Mouse (Mus musculus) 416B (cell line): ENCODE results near the gene Arhgap1.

Experiments used
- DNase-seq: peaks from one replicate; pipeline ENCODE4 v3.0.0; 2011; ENCODE audit warnings: low read depth

Arhgap1 gene

GRCm38 (mm10) chr2:91646733-91647132 is 2.9 kb upstream of the Arhgap1 start:
- DNase-seq = peak; percentile 77

DNA sequence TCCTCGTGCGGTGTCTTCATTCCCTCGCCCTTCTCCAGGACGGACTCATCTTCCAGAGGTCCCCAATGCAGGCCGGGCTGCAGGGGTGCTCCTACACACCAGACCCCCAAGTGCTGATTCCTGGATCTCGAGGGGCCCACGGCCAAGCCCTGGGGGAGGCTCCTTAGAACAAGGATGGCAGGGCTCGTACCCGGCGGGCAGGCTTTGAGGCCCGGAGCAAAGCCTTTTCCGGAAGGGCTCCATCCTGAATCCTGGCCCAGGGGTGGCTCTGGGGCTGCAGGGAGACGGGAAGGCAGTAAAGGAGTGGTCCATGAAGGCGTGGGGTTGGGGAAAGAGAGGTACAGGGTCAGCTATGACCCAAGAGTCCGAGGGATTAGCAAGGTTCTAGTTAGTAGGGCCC is 508 bp upstream of the Arhgap1 start:
- DNase-seq = no peak

GRCm38 (mm10) chr2:91650360-91650995 is 818 bp downstream of the Arhgap1 start:
- DNase-seq = no peak

DNA sequence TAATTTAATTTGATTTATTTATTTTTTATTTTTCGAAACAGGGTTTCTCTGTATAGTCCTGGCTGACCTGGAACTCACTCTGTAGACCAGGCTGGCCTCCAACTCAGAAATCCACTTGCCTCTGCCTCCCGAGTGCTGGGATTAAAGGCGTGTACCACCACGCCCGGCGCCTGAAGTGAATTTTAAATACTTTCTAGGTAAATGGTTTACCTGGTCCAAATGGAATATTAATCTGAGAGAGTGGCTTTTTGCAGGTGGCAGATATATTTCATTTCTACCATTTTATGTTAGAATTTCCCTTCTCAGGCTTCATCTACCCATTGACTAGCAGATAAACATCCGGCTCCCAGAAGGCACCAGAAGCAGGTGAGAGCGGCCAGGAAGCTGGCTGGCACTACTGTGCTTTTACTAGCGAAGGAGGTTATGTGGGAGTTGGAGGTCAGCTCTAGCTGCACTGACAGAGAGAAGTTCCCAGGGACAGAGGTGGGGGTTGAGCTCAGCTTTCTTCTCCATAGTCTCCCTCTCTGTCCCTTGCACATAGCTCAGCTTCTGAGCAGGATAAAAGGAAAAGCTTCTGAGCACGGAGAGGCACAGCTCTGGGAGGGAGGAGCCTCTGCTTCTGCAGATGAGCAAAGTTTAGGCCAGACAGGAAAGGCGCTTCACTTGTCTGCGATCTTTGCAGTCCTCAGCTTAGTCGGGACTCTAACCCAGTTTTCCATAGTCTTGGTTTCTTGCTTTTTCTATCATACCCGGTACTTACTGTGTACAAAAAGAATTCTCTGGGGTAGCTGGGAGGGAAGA is 2.0 kb downstream of the Arhgap1 start:
- DNase-seq = no peak

- DNase-seq = no peak
Observed at GRCm38 (mm10) chr2:91652863-91653262, 3.2 kb downstream of the Arhgap1 start.

DNA sequence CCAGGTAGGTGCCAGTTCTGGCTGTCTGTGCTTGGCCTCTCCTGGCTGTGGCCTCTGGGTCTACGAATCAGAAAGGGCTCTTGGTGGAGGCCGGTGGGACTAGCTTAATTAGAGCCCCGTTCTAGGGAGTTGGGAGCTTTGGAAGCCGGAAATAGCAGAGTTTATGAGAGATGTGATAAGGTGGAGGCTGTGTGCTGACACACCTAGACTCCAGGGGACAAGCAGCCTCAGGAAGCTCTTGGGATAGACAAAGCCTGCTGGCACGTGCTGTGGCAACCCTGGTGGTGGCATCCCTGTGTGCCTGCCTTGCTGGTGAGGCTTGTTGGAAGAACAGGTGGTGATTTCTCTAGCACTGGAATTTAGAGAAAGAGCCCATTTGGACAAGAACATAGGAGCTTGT is 5.7 kb downstream of the Arhgap1 start:
- no peak for DNase-seq

DNA sequence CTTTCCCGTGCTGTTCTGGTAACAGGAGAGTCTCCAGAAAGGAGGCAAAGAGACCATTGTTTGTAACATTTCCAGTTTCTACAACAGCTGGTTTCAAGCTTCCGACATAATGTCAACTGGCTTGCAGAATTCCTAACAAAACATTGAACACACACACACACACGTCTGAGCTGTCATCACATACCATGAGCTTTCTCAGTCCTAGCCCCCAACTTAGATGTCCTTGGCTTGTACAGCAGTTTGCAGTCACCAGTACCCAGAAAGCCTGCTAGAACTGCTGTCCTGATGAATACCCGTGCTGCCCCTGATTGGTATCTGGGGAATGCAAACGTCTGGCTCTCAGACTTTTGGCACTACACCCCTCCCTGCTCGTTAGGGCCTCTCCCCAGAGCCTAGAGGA is 6.2 kb downstream of the Arhgap1 start:
- DNase-seq = no peak

DNA sequence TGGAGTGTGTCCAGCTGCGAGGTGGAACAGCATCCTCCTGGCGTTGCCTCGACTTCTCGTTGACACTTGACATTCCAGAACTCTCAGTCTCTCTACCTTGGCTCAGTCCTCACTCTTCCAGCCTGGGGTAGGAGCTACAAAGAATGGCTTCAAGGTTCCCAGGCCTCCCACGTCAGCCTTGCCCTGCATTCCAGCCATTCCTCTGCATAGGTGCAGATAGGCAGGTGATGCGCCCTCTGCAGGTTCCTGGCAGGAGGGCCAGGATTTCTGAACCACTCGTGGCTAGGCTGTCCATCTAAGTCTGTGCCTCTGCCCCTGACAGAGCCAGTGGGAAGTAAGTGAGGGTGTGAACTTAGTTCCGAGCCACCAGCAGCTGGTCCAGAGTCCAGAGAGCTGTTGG is 7.1 kb downstream of the Arhgap1 start:
- DNase-seq = no peak

DNA sequence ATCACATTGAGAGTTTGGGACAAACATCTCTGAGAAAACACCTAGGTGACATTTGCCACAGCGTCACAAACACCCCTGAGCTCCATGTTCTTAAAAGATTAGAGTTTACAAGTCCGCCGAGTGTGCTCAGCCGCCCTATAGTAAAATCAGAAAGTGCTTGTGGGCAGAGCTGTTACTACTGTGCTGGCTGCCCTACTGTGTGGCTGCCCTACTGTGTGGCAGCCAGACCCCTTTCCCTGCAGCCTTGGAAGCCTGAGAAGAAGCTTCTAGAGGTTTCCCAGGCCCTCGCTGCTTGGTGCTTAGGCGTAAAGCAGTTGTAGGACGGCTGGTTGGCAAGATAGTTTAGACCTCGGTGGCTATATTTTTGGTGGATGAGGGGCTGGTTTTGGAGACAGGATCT is 10.0 kb downstream of the Arhgap1 start:
- no peak for DNase-seq

DNA sequence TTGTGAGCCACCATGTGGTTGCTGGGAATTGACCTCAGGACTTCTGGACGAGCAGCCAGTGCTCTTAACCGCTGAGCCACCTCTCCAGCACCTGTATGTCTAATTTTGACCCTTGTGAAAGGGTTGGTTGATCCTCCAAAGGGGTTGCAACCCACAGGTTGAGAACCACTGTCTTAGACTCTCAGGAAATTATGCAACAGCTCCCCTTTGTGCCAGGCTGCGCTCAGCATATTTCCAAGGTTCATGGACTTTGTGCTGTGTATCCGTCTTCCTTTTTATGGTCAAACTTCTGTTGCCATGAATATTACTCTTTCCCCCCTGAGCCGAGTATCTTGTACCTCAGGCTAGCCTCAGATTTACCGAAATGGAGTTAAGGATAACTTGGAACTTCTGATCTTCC is 11.3 kb downstream of the Arhgap1 start:
- DNase-seq = no peak

DNA sequence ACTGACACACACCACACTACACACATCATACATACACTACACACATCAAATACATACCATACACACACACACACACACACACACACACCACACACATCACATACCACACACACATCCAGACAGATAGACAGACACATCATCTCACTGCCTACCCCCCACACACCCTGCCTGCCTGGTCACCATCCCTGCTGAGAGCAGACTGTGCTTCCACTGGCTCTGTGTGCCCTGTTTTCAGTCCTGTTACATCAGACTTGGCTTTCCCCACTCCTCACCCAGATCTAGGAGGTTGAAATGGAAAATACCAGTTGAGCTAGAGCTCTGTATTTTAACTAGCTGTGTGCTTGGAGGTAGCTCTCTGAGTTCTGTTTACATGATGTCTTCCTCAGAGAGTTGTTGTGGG is 15.1 kb downstream of the Arhgap1 start:
- no peak for DNase-seq

- no peak for DNase-seq
Observed at GRCm38 (mm10) chr2:91666386-91666910, 16.8 kb downstream of the Arhgap1 start.

GRCm38 (mm10) chr2:91667747-91668146 is 18.1 kb downstream of the Arhgap1 start:
- DNase-seq = no peak

- DNase-seq = no peak
Observed at GRCm38 (mm10) chr2:91669326-91669725, 19.7 kb downstream of the Arhgap1 start.

DNA sequence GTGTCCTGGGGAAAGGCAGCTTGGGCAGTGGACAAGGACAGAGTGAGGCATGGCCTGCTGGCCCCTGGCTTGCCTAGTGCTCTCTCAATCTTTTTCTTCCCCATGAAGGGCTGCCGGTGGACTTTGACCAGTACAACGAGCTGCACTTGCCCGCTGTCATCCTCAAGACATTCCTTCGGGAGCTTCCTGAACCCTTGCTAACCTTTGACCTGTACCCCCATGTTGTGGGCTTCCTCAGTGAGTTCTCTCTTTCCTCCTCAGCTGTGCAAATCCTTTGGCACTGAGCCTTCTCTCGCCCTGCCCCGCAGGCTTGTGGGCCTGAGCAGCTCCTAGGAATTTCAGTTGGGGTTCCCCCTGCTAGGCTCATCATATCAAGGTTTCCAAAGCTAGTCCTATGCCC is 20.4 kb downstream of the Arhgap1 start:
- DNase-seq = no peak

DNA sequence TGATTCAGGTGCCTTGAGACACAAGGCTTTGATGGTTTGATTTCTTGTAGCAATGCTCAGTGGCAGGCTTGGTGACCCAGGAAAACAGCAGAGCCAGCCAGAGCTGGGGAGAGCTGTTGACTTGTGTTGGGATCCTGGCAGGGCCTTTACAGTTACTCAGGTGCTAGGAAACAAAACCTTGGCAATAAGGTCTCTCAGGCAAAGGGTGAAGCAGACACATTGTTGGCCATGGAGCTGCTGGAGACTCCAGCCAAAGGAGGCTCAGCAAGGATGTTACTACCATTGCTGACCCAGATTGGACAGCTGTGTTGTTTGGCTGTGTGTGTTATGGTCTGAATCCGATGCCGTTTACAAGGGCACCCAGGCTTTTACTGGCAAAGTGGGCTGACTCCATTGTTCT is 23.9 kb downstream of the Arhgap1 start:
- no peak for DNase-seq

- DNase-seq = no peak
Observed at GRCm38 (mm10) chr2:91674895-91675294, 25.2 kb downstream of the Arhgap1 start.

DNA sequence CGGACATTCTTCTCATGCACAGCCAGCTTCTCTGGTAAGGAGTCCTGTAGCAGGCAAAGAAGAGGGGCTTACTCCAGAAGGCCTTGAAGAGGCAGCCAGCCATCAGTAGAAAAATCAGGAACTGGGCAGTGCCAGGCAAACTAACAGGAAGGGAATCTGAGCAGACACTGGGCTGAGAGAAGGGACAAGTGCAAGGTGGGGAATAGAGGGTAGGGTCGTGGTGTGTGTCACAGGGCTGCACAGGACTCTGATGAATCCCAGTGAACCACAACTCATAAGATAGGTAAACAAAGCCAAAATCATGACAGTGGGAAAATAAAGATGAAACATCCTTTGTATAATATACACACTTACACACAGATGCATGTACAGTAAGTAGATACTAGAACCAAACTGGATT is 26.8 kb downstream of the Arhgap1 start:
- DNase-seq = no peak

- DNase-seq = no peak
Observed at GRCm38 (mm10) chr2:91676961-91677360, 27.3 kb downstream of the Arhgap1 start.

GRCm38 (mm10) chr2:91682850-91683249 is 33.2 kb downstream of the Arhgap1 start:
- peak; percentile 69 for DNase-seq

DNA sequence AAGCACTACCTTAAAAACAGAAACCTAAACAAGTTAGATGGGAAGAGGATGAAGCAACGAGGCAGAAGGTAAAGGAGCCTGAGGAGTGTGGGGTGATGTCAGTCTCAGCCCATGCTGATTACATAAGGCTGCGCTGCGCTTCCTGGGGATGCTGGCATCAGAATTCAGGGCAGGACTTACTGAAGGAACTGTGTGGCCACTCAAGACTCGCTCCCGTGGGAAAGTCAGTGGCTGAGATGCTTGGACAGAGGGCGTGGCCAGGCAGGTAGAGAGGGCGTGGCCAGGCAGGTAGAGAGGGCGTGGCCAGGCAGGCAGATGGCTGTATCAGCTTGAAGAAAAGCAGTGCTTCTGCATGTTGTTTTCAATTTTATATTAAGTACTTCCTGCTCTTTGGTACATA is 34.3 kb downstream of the Arhgap1 start:
- DNase-seq = no peak

GRCm38 (mm10) chr2:91689452-91689851 is 39.8 kb downstream of the Arhgap1 start:
- DNase-seq = no peak

DNA sequence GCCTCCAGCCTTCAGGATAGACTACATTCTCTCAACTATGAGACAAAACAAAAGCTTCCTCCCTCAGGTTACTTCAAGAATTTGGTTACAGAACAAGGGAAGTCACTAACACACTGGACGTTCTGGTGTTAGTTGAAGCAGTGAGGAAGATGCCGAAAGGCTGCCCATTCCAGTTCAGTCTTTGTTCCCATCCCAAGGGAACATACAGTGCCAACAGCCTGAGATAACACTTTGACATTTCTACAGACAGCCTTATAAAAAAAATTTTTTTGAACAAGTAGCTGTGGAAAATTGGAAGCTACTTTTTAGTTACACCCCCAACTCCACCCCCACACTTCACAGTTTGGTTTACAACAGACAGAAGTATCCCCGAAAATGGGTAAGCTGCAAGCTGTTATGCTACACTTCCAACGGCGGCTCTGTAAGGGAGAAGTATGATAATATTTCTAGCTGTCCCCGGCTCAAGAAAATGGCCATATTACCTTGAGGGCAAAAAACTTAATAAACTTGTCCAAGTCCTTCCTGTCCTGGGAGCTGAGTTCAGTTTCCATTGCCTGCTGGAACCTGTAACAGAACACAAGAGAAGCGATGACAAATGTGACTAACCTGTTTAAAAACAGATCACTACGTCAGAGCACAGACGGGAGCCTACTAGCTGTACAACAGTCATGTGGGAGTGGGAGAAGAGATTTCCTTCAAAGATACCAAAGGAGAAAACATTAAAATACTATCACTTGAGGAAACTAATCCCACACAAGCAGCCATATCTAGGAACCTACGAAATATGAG is 46.0 kb downstream of the Arhgap1 start:
- DNase-seq = no peak
